Mouse (Mus musculus) kidney, postnatal 36 days (tissue): ENCODE measurements around the gene Tnfsf18.

Source experiments
- DNase-seq, 2 experiments: peaks; one replicate each; pipeline ENCODE4 v3.0.0; 2021 to 2022; ENCODE audit warnings: mixed read lengths in 2 of 2

Tnfsf18 gene

GRCm38 (mm10) chr1:161494343-161494742 lies at the start of gene Tnfsf18:
Gene Tnfsf18, plus strand, starts transcription at chr1:161494655.
- DNase-seq: peak; percentile 86 to 90

- peak; percentile 8 to 18 for DNase-seq
Measured at GRCm38 (mm10) chr1:161444858-161445257, 49.6 kb upstream of the Tnfsf18 start.

- DNase-seq: no peak
Measured at GRCm38 (mm10) chr1:161451683-161452245, 42.7 kb upstream of the Tnfsf18 start.

GRCm38 (mm10) chr1:161452250-161452649 lies 42.2 kb upstream of the Tnfsf18 start:
- no peak for DNase-seq

GRCm38 (mm10) chr1:161463388-161464085 lies 30.9 kb upstream of the Tnfsf18 start:
- DNase-seq: peak; percentile 14 to 21

GRCm38 (mm10) chr1:161477221-161477620 lies 17.2 kb upstream of the Tnfsf18 start:
- peak in 1 of 2 experiments; percentile 1 for DNase-seq

GRCm38 (mm10) chr1:161479854-161480253 lies 14.6 kb upstream of the Tnfsf18 start:
- no peak for DNase-seq

GRCm38 (mm10) chr1:161482211-161482610 lies 12.2 kb upstream of the Tnfsf18 start:
- DNase-seq: no peak

GRCm38 (mm10) chr1:161487069-161487468 lies 7.4 kb upstream of the Tnfsf18 start:
- no peak for DNase-seq

GRCm38 (mm10) chr1:161491766-161492165 lies 2.7 kb upstream of the Tnfsf18 start:
- DNase-seq: no peak

GRCm38 (mm10) chr1:161496866-161497645 lies 2.6 kb downstream of the Tnfsf18 start:
- DNase-seq: no peak

- DNase-seq: no peak
Measured at GRCm38 (mm10) chr1:161500114-161500810, 5.8 kb downstream of the Tnfsf18 start.

GRCm38 (mm10) chr1:161500811-161501146 lies 6.3 kb downstream of the Tnfsf18 start:
- DNase-seq: no peak

GRCm38 (mm10) chr1:161506317-161506716 lies 11.9 kb downstream of the Tnfsf18 start:
- DNase-seq: no peak

GRCm38 (mm10) chr1:161507623-161508047 lies 13.2 kb downstream of the Tnfsf18 start:
- DNase-seq: peak; percentile 64 to 72

- no peak for DNase-seq
Measured at GRCm38 (mm10) chr1:161517355-161517754, 22.9 kb downstream of the Tnfsf18 start.

- no peak for DNase-seq
Measured at GRCm38 (mm10) chr1:161520223-161520622, 25.8 kb downstream of the Tnfsf18 start.

GRCm38 (mm10) chr1:161528173-161528572 lies 33.7 kb downstream of the Tnfsf18 start:
- no peak for DNase-seq

- no peak for DNase-seq
Measured at GRCm38 (mm10) chr1:161550596-161551095, 56.2 kb downstream of the Tnfsf18 start.

GRCm38 (mm10) chr1:161552098-161552497 lies 57.6 kb downstream of the Tnfsf18 start:
- no peak for DNase-seq
